Mouse (Mus musculus) liver, embryonic 14.5 days (tissue): ENCODE data around the gene Itpr1. TPM values are rescaled to one million over a fixed set of nuclear protein-coding genes. Genes with fewer than 3 reads are reported as not detected.

ENCODE experiments used
- ATAC-seq: fragments of 200-750 bp; cut with Nextera tagmentation; 2 replicates; pipeline ENCODE4 v1.8.0; 2017; ENCODE audit warnings: moderate number of reproducible peaks, mild to moderate bottlenecking, moderate library complexity; ENCODE audit not compliant: insufficient read depth
- DNase-seq, 3 experiments: peaks; one replicate each; pipeline ENCODE4 v3.0.0-alpha.2; 2012 to 2013; ENCODE audit warnings: low read depth in 3 of 3, low spot score in 3 of 3
- H3K27ac ChIP-seq: fragments of 300-500 bp; sonication (generic); 2 replicates; pipeline ENCODE4 v1.5.1; 2014; ENCODE audit warnings: moderate library complexity, mild to moderate bottlenecking, control low read depth, inconsistent platforms
- H3K27me3 ChIP-seq: fragments of 300-500 bp; sonication (generic); 2 replicates; pipeline ENCODE4 v1.6.1; 2014; ENCODE audit warnings: mild to moderate bottlenecking, low read length, moderate library complexity; ENCODE audit not compliant: control insufficient read depth, insufficient read depth
- H3K36me3 ChIP-seq: fragments of 300-500 bp; sonication (generic); replicated peaks from 2 replicates; pipeline ENCODE4 v1.6.1; 2014; ENCODE audit warnings: low read depth; ENCODE audit not compliant: control insufficient read depth, insufficient read depth
- H3K4me1 ChIP-seq, 2 experiments: fragments of 200-500 bp in 1 of 2; fragments of 300-500 bp in 1 of 2; sonication (generic) in 1 of 2; replicated peaks; 2 replicates each; pipeline ENCODE4 v1.6.1; 2012 to 2014; ENCODE audit warnings: antibody characterized with exemption in 1 of 2, inconsistent platforms in 1 of 2, low read length in 1 of 2; ENCODE audit not compliant: control insufficient read depth in 2 of 2, insufficient read depth in 2 of 2
- H3K4me2 ChIP-seq: fragments of 300-500 bp; sonication (generic); 2 replicates; pipeline ENCODE4 v1.6.1; 2014; ENCODE audit warnings: low read depth, mild to moderate bottlenecking, control low read depth, moderate library complexity
- H3K4me3 ChIP-seq, 2 experiments: fragments of 200-500 bp in 1 of 2; fragments of 300-500 bp in 1 of 2; sonication (generic) in 1 of 2; 2 replicates each; pipeline ENCODE4 v1.5.1; 2012 to 2014; ENCODE audit warnings: low read depth in 2 of 2, low read length in 2 of 2, mild to moderate bottlenecking in 2 of 2, control low read depth in 1 of 2, inconsistent platforms in 1 of 2, moderate library complexity in 1 of 2; ENCODE audit not compliant: insufficient read depth in 1 of 2
- H3K9ac ChIP-seq: fragments of 300-500 bp; sonication (generic); replicated peaks from 2 replicates; pipeline ENCODE4 v1.6.1; 2014; ENCODE audit warnings: mild to moderate bottlenecking, control low read depth, moderate library complexity
- H3K9me3 ChIP-seq: fragments of 300-500 bp; sonication (generic); 2 replicates; pipeline ENCODE4 v1.6.1; 2016; ENCODE audit warnings: low read length, mixed read lengths; ENCODE audit not compliant: control insufficient read depth
- CTCF ChIP-seq: IDR thresholded peaks from 2 replicates; pipeline ENCODE4 v1.5.1; 2016; ENCODE audit warnings: antibody characterized with exemption, low read depth, control low read depth
- EP300 ChIP-seq: IDR thresholded peaks from 2 replicates; pipeline ENCODE4 v1.6.1; 2016; ENCODE audit warnings: antibody characterized with exemption, low read depth
- WGBS: fragments of 180-500 bp; shearing (Covaris S2); extraction: QIAGEN DNeasy Blood & Tissue Kit; methylation state at CpG from one replicate; pipeline ENCODE4 v1.1.7; 2014; ENCODE audit not compliant: insufficient replicate concordance; 5-methylcytosine and 5-hydroxymethylcytosine counted together
- polyA plus RNA-seq, 2 experiments: library from polyadenylated mRNA; depleted of rRNA in 1 of 2; stranded (reverse) in 1 of 2; unstranded in 1 of 2; fragments of >200 nt; fragmentation: Nextera tagmentation in 1 of 2; extraction: Ambion mirVana in 1 of 2; gene quantifications; 2 replicates each; pipeline versions ENCODE4 v1.2.1 to v1.2.3; 2012 to 2014

Itpr1 gene
- polyA plus RNA-seq, 2 experiments, result 1.6 to 3.1 TPM

DNA sequence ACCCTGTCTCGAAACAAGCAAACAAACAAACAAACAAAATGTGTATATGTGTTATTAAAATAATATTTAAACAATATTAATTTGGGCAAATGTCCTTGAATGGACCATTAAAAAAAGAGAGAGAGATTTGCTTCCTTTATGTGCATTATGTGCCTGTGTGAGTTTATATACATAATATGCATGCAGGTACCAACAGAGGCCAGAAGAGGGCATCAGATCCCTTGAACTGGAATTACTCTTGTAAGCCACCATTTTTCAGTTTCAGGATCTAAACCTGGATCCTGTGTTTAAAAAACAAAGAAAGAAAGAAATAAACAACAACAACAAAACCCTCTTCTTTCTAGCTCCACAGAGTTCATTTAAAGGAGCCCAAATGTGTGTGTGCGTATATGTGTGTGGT is 228.4 kb downstream of the Itpr1 start:
- Histone ChIP-seq H3K4me1 (peaks cover 0 to 4% of the 10 kb centered on the region in 2 experiments; a peak in 2 of 4 replicates), H3K36me3 (peaks cover 2% of the 10 kb centered on the region; the same call in 1 of the 2 replicates), H3K4me2 (no peak overlapping the region), H3K4me3 (no peak overlapping the region), H3K9me3 (no peaks in the 10 kb centered on the region), H3K27ac (no peak overlapping the region), H3K27me3 (no peaks in the 10 kb centered on the region), H3K9ac (no peak overlapping the region)
- DNase-seq (no peak), ATAC-seq (no peak)
- TF ChIP-seq EP300 (no peak), CTCF (peak; percentile 22; the same call in 1 of the 2 replicates)
- 75% methylated on average over 2 of the region's 2 CpGs for WGBS

DNA sequence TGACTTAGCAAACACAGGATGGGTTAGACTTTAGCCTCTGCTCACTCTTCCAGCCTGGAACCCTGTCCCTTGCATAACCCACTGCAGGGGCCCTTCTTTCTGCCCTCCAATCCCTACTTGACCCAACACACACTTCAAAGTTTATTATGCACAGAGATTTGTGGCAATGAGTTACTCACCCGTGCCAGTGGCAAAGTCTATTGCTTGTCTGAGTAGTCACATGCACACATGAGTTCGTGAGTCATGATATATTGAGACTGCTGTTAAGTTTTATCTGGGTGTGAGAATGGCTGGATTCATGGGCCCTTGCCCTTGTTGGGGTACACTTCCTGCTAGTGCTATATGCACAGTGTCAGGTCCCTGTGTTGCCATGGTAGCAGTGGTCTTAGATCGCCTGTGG is 229.4 kb downstream of the Itpr1 start:
- Histone ChIP-seq H3K4me1 (peaks cover 0 to 2% of the 10 kb centered on the region in 2 experiments; a peak in 2 of 4 replicates), H3K9me3 (no peaks in the 10 kb centered on the region), H3K4me3 (no peak overlapping the region), H3K9ac (no peak overlapping the region), H3K27me3 (no peaks in the 10 kb centered on the region), H3K27ac (no peak overlapping the region), H3K36me3 (peaks cover 2% of the 10 kb centered on the region; the same call in 1 of the 2 replicates), H3K4me2 (no peak overlapping the region)
- ATAC-seq, result no peak
- no peak for DNase-seq
- 56% methylated on average over 3 of the region's 3 CpGs for WGBS
- TF ChIP-seq CTCF (no peak), EP300 (no peak)

DNA sequence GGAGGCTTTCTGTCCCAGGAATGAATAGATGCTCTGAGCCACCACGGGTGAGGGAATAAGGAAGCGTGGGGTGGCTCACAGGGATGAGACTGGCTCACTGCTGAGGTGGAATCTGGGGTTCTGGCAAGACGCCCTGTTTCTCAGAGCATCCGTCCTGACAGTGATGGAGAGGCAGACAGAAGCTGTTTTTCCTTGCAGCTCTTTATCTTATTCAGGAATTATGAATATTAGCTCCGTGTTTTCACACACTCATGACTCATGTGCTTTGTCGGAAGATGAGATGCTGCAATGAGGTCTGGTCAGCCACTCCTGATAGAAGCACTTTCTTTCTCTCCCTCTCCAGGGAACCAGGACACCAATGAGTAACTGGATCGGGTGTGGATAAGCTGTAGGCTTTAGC is 231.5 kb downstream of the Itpr1 start:
- H3K27ac ChIP-seq, result no peak overlapping the region
- WGBS, result 57% methylated on average over 7 of the region's 7 CpGs
- H3K9ac ChIP-seq, result no peak overlapping the region
- TF ChIP-seq EP300 (no peak), CTCF (no peak)
- no peaks in the 10 kb centered on the region for H3K9me3 ChIP-seq
- peaks cover 2% of the 10 kb centered on the region; the same call in 1 of the 2 replicates for H3K36me3 ChIP-seq
- H3K4me2 ChIP-seq, result no peak overlapping the region
- ATAC-seq, result no peak
- no peak overlapping the region for H3K4me3 ChIP-seq
- H3K27me3 ChIP-seq, result no peaks in the 10 kb centered on the region
- peaks cover 0 to 2% of the 10 kb centered on the region in 2 experiments; a peak in 2 of 4 replicates for H3K4me1 ChIP-seq
- no peak for DNase-seq

DNA sequence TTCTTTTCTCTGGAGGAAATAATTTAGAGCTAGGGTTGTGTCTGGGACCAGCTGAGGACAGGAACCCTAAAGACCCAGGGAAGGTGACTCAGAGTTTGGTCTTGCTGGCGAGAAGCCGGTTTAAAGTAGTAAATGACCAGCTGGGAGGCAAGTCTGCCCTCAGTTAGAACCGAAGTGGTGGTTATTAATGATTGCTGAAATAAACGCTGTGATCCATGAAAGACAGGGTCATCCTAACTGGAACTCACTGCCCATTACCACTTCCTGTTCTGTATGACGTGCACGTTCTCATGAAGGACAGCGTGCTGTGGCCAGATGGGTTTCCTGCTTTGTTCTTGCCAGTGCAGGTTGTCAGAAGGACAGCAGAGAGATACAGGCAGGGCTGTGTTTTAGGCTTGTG is 232.1 kb downstream of the Itpr1 start:
- 48% methylated on average over 7 of the region's 7 CpGs for WGBS
- Histone ChIP-seq H3K9ac (no peak overlapping the region), H3K27me3 (no peaks in the 10 kb centered on the region), H3K9me3 (no peaks in the 10 kb centered on the region), H3K4me1 (peaks cover 0 to 2% of the 10 kb centered on the region in 2 experiments; a peak in 2 of 4 replicates), H3K27ac (no peak overlapping the region), H3K4me2 (no peak overlapping the region), H3K4me3 (no peak overlapping the region), H3K36me3 (peaks cover 2% of the 10 kb centered on the region; the same call in 1 of the 2 replicates)
- DNase-seq (no peak), ATAC-seq (no peak)
- TF ChIP-seq CTCF (no peak), EP300 (no peak)

DNA sequence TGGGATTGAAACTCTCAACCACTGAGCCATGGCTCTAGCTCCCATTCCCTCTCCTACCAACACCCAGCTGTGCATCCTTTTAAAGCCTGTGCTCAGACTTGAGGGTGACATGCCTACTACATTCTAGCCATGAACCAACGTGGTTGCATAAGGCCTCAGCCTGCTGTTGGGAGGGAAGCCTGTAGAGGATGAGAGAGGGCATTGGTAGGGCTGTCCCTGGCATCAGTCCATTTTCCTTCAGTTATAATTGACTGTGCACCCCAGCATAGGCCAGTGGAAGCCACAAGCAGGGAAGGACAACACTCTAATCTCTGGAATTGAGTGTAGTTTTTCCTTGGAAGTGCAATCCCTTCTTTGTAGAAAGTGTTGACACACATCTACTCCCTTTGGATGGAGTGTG is 233.9 kb downstream of the Itpr1 start:
- Histone ChIP-seq H3K4me3 (no peak overlapping the region), H3K9me3 (no peaks in the 10 kb centered on the region), H3K4me2 (no peak overlapping the region), H3K36me3 (no peaks in the 10 kb centered on the region), H3K27ac (no peak overlapping the region), H3K27me3 (no peaks in the 10 kb centered on the region), H3K4me1 (peaks cover 0 to 2% of the 10 kb centered on the region in 2 experiments; a peak in 2 of 4 replicates), H3K9ac (no peak overlapping the region)
- ATAC-seq (no peak), DNase-seq (no peak)
- WGBS, result 59% methylated on average over 1 of the region's 1 CpGs
- TF ChIP-seq CTCF, result no peak
- no peak for TF ChIP-seq EP300
